ENCODE assay signal across 2 mouse cellular contexts in the genomic region with DNA sequence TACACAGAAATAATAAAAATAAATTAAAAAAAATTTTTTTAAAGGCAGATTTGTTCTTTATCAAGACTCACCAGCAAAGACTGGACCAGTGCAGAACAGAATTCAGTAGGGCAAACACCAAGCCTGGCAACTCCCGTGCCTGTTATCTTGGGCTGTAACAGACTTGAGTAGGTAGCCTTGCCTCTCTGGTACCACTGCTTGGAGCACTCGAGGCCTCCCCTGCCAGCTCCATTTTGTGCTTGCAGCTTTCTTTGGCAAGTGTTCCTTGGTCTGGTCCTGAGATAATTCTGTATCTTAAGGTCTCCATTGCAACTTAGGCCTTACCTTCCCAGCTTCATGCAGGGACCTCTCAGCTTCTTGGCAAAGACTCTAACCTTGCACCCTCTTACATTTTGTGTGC.
TF ChIP-seq lines count a peak whose summit lies in the region.

No protein-coding gene starts in this region.

TF ChIP-seq in CH12.LX, 34 proteins besides CTCF, POLR2A, EP300 and RAD21:
- no peak for TF ChIP-seq SIN3A (IDR thresholded peaks at IDR 0.05; ENCODE audit: low read length)
- TF ChIP-seq POLR2AphosphoS2 (IDR thresholded peaks at IDR 0.05; ENCODE audit: low read depth, low read length), result peak; percentile 33; the same call in 1 of the 2 replicates

TF ChIP-seq in MEL, 35 proteins besides CTCF, POLR2A, EP300 and RAD21:
- no peak for TF ChIP-seq MAZ (IDR thresholded peaks at IDR 0.05; ENCODE audit: low read depth, low read length)
- TF ChIP-seq SIN3A (IDR thresholded peaks at IDR 0.05; ENCODE audit: low read length), result no peak
- no peak for TF ChIP-seq TBP (IDR thresholded peaks at IDR 0.05; ENCODE audit: low read depth, low read length)
- TF ChIP-seq NRF1 (IDR thresholded peaks at IDR 0.05; ENCODE audit: insufficient read depth, low read depth, low read length, poor library complexity, severe bottlenecking), result no peak
- no peak for TF ChIP-seq CHD1 (IDR thresholded peaks at IDR 0.05; ENCODE audit: low read depth, low read length)
- TF ChIP-seq USF1 (IDR thresholded peaks at IDR 0.05; ENCODE audit: low read depth, low read length), result no peak
- TF ChIP-seq MYB (IDR thresholded peaks at IDR 0.05; ENCODE audit: low read depth, low read length), result no peak
- no peak for TF ChIP-seq UBTF (IDR thresholded peaks at IDR 0.05; ENCODE audit: borderline replicate concordance, insufficient read depth, low read depth, low read length)
- TF ChIP-seq ETS1 (IDR thresholded peaks at IDR 0.05; ENCODE audit: low read depth, low read length), result no peak
- no peak for TF ChIP-seq ZKSCAN1 (IDR thresholded peaks at IDR 0.05; ENCODE audit: low read depth, low read length)
- TF ChIP-seq MAX (IDR thresholded peaks at IDR 0.05; ENCODE audit: low read length), result no peak
- TF ChIP-seq TAL1 (IDR thresholded peaks at IDR 0.05; ENCODE audit: low read length), result no peak
- TF ChIP-seq SMC3 (IDR thresholded peaks at IDR 0.05; ENCODE audit: low read depth, low read length), result no peak
- no peak for TF ChIP-seq GABPA (IDR thresholded peaks at IDR 0.05; ENCODE audit: low read depth, low read length)
- no peak; the same call in 1 of the 2 replicates for TF ChIP-seq POLR2AphosphoS2 (IDR thresholded peaks at IDR 0.05; ENCODE audit: low read length)
- no peak for TF ChIP-seq HCFC1 (IDR thresholded peaks at IDR 0.05; ENCODE audit: low read depth, low read length)
- TF ChIP-seq BHLHE40 (IDR thresholded peaks at IDR 0.05; ENCODE audit: borderline replicate concordance, low read depth, low read length), result no peak
